Mouse (Mus musculus) cerebellum, adult 9-11 months (tissue): ENCODE data around the gene Diaph3.
A peak's percentile ranks its signal among the peaks of the same experiment; 100 is the strongest.
"Not testable (repeated sequence)": the region's sequence is repeated elsewhere in the genome, so short reads cannot be mapped to it uniquely, and the experiment has no call there.

ENCODE experiments used
- DNase-seq: peaks from one replicate; pipeline ENCODE4 v3.0.0; 2022

The Diaph3 gene

GRCm38 (mm10) chr14:87140963-87141486, at the start of gene Diaph3:
TSS of gene Diaph3 (minus strand) at chr14:87141235.
- peak; percentile 81 for DNase-seq

DNA sequence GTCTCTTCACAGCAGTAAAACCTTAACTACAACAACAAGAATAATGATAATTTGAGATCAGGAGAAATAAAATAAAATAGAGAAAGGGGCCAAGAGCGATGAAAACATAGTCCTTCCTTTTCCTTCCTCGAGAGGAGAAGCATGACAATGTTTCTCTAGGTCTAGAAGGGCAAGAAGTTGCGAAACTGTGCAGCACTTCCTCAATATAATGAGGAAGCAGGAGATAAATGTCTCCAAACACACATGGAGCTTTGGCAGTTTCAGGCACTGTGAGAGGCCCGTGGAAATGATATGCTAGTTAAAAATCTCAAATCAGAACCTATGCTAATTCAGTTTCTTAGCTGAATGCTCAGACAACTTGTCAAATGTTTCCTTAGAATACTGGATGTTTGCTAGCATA, 49.6 kb upstream of the Diaph3 start:
- no peak for DNase-seq

- no peak for DNase-seq
Measured at GRCm38 (mm10) chr14:87171577-87171976, 30.5 kb upstream of the Diaph3 start.

DNA sequence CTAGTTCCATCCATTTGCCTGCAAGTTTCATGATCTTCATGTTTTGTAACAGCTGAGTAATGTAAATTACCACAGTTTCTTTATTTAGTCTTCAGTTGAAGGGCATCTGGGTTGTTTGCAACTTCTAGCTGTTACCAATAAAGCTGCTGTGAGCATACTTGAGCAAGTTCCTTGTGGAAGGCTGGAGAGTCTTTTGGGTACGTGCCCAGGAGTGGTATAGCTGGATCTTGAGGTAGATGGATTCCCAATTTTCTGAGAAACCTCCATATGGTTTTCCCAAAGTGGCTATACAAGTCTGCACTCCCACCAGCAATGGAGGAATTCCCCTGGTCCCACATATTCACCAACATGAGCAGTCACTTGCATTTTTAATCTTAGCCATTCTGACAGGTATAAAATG, 28.1 kb upstream of the Diaph3 start:
- no peak for DNase-seq

DNA sequence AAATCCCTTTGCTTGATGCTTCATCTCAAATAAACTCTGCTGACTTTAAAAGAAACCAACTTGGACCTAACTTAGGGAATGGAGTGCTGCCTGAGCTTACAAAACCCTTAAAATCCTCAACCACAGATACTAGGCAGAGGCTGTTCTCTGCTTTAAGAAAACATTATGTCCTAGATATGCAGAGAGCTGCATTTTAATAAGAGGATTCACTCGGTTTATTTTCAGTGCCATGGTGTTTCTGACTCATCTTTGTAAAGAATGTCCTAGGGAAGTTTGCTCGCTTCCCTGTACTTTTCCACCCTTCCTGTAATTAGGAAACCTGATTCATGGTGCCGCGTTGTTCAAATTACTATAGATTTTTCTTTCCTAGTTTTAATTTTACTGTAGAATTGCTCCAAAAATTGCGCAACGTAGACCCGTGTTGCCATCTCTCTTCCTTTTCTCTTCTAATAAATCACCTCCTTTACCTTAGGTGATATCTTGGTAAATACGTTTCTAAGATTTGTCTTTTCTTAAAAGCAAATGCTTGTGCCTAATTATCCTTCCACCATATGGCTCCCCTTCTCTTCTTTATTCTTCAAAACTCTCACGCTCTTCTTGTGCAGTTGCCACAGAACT, 14.7 kb upstream of the Diaph3 start:
- no peak for DNase-seq

- DNase-seq: no peak
Measured at GRCm38 (mm10) chr14:87149684-87150083, 8.6 kb upstream of the Diaph3 start.

DNA sequence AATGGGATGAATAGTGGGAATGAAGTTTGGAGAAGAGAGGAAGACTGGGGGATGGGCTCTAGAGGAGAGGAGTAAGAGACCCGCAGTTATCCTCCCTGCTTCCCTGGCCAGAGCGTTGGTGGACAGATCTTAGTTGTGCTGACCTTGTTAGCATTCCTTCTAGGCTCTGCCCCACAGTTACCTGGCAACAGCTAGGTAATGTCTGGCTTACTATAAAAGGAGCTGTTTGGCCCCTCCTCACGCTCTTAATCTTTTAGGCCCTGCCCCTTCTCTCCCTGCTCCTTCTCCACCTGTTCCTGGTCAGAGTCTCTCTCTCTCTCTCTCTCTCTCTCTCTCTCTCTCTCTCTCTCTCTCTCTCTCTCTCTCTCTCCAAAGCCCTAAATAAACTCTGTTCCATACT, 5.7 kb upstream of the Diaph3 start:
- no peak for DNase-seq

DNA sequence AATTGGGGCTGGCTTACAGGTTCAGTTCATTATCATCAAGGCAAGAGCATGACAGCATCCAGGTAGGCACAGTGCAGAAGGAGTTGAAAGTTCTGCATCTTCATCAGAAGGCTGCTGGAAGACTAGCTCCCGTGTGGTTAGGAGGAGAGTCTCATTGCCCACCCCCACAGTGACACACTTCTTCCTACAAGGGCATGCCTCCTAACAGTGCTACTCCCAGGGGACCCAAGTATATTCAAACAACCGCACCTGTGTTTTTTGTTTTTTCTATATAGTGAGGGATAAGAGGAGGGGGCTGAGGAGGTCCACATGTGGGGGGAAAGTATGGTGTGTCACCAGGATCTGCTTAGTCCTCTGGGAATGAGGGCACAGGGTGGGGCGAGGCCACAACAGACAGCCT, 4.3 kb upstream of the Diaph3 start:
- DNase-seq: no peak

DNA sequence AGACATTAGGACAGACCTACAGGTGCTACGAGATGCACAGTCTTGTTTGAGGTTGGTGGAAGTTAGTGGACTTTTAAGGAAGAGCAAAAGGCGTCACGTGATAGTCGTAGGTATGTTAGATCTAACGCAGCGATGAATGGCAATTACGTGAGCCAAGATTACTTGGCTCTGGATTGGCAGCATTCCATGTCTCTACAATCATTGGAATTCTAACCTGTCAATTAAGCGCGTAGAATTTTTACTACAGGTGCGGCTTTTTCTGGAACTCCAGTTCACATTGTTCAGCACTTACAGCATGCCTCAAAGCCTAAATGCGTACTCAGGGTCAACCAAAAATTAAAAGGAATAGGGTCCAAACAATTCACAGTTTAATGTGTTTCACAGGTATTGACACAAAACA, 742 bp upstream of the Diaph3 start:
- no peak for DNase-seq

DNA sequence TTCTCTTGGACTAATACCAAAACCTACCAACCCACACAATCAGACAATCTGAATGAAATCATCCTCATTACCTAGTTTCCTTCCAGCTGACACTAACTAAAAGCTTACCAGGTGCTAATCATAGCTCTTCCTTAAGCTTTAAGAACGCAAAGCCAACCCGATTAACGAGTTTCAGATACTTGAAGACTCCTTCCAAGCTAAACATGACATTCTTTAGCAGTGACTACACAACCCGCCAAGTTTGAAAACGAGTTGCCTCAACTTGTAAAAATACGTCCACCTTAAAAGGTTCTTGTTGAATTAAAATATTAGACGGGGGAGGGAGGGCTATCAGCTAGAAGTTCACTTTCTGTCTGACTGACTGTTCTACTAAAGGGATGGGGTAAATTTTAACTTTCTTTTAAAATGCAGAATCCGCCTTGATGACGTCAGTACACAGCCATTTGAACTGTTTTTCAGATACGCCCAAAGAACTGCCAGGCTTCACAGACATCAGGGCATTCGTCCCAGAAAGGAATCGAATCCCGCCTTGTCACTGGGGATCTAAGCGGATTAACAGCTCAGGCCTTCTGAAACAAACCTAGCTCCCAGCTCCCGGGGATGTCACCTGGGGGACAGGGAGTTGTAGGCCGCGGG, 590 bp downstream of the Diaph3 start:
- DNase-seq: no peak

GRCm38 (mm10) chr14:87126076-87126639, 14.9 kb downstream of the Diaph3 start:
- no peak for DNase-seq

DNA sequence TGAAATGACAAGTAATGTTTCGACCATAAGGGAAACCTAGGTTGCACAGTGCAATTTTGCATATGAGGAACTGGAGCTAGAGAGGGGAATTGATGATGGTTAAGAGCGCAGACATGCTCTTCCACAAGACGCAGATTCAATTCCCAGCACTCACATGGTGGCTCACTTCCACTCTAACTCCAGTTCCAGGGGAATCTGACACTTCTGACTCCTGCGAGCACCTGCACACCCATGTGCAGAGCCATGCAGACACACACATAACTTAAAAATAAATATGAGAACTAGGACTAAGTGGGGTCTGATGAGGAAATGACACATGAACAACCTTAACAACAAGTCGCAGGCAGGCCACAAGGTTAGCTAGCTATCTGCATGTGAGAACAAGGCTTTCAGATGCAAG, 15.5 kb downstream of the Diaph3 start:
- DNase-seq: no peak

DNA sequence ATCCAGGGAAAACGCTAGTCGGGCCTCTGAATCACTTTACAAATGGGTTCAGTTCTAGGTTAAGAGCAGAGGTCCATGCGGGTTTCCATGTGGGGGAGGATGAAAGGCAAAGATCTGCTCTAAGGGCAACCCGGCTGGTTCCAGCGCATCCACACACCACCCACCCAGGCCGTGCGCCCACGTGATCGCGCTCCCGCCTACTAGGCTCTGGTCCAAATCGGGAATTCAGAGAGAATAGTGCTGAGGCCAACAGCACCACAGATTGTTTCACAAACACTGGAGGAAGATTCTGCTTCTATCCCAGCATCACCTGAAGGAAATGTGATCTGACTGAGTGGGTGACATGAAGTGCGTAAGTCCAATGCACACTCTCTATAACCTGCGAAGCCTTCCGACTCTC, 17.9 kb downstream of the Diaph3 start:
- DNase-seq: no peak

DNA sequence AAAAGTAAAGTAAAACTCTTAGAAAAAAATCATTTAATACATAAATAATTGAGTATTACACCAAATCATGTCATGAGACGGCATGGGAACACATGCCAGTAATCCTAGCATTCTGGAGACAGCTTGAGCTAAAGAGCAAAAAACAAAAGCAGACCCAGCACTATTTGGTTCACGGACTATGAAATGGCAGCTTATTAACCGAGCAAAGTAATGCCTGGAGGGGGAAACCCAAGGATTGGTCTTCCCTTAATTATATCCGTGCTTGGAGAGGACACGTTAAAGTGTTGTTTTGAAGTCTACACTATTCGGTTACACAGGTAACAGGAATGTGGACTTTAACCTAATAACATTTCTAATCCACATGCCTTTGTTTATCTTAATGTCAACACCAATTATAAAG, 19.2 kb downstream of the Diaph3 start:
- DNase-seq: no peak

- no peak for DNase-seq
Measured at GRCm38 (mm10) chr14:87110634-87111033, 30.4 kb downstream of the Diaph3 start.

GRCm38 (mm10) chr14:87099380-87100088, 41.5 kb downstream of the Diaph3 start:
- DNase-seq: no peak

GRCm38 (mm10) chr14:87098093-87098492, 42.9 kb downstream of the Diaph3 start:
- no peak for DNase-seq

- DNase-seq: no peak
Measured at GRCm38 (mm10) chr14:87091522-87091921, 49.5 kb downstream of the Diaph3 start.

DNA sequence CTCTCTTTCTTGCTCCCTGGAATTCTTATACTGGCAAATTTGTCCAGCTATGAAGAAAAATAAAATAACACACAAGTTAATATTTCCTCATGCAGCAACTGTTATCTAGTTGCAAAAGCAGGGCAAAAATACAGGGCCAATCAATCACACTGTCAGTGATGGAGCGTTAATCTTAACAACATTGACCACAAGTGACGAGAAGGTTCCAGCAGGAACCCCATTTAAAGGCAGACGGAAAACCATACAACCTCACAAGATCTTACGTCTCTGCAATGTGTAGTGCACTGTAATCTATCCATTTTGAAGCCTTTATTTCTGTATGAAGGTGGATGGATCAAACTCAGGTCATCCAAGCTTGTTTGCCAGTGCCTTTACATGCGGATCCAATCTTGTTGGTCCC, 49.9 kb downstream of the Diaph3 start:
- no peak for DNase-seq

DNA sequence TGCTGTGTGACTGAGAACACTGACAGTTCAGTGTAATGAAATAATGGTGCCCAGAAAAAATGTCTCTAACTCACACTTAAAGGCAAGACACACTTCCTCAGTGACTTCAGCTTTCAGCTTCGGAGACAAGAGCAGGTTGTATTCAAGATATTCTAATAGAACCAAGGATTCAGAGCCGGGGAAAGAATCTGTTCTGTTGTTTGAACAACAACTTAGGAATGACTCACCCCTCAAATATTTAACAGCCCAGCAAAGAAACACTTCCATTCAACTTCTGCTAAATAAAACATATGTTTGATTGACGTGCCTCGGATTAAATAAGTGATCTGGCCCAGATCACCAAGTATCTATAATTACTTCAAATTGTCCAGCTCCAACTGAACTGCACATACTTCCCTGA, 52.1 kb downstream of the Diaph3 start:
- no peak for DNase-seq

GRCm38 (mm10) chr14:87088456-87088855, 52.6 kb downstream of the Diaph3 start:
- DNase-seq: no peak

DNA sequence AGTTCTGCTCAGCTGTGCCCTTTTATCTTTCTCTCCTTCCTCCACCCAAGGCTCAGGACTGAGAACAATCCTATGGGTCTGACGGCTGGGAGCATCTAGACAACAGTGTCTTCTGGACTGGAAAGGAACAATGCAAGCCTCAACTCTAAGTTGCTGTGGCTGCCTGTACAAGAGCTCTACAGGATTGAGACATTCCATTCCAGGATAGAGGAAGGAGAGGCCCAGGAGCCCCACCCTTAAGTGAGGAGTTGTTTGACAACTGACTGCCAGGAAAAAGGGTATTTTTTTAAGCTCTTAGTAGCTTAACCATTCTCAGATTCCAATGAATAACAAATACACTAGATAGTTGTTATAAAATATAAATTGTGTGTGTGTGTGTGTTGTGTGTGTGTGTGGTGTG, 53.0 kb downstream of the Diaph3 start:
- no peak for DNase-seq

- not testable (repeated sequence) for DNase-seq
Measured at GRCm38 (mm10) chr14:87084906-87085305, 56.1 kb downstream of the Diaph3 start.

DNA sequence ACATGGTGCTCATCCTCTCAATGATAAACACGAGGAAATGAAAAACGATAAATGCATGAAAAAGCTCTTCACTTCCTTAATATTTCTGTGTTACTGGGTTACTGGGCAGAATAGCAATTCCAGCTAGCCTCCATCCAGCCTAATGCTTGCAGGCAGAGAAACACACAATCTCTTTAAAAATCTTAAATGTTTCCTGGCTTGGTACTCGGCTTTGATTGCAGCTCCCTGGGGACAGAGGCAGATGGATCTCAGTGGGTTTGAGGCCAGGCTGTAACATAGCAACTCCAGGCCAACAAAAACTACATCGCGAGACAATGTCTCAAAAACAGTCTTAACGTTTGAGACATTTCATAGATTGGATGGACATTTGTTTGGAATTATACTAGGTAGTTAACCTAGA, 57.1 kb downstream of the Diaph3 start:
- DNase-seq: no peak
